Mouse (Mus musculus): ENCODE measurements around the gene Nfe2l2.
"Not testable (repeated sequence)": the region's sequence is repeated elsewhere in the genome, so short reads cannot be mapped to it uniquely, and the experiment has no call there.

Gene Nfe2l2

GRCm38 (mm10) chr2:75643950-75644349 is 60.5 kb downstream of the Nfe2l2 start:
- no peak for DNase-seq (ENCODE audit: low read depth)

GRCm38 (mm10) chr2:75642795-75643550 is 61.5 kb downstream of the Nfe2l2 start:
- no peak for DNase-seq (ENCODE audit: low read depth)

GRCm38 (mm10) chr2:75642312-75642711 is 62.1 kb downstream of the Nfe2l2 start:
- DNase-seq (ENCODE audit: low read depth): not testable (repeated sequence)

- DNase-seq (ENCODE audit: low read depth): not testable (repeated sequence)
Observed at GRCm38 (mm10) chr2:75639535-75639934, 64.9 kb downstream of the Nfe2l2 start.

GRCm38 (mm10) chr2:75637822-75638221 is 66.6 kb downstream of the Nfe2l2 start:
- DNase-seq (ENCODE audit: low read depth): peak; percentile 54

- DNase-seq (ENCODE audit: low read depth): peak; percentile 35
Observed at GRCm38 (mm10) chr2:75637361-75637760, 67.1 kb downstream of the Nfe2l2 start.

- not testable (repeated sequence) for DNase-seq (ENCODE audit: low read depth)
Observed at GRCm38 (mm10) chr2:75637055-75637304, 67.5 kb downstream of the Nfe2l2 start.

GRCm38 (mm10) chr2:75636261-75637054 is 68.0 kb downstream of the Nfe2l2 start:
- DNase-seq (ENCODE audit: low read depth): peak; percentile 85

- not testable (repeated sequence) for DNase-seq (ENCODE audit: low read depth)
Observed at GRCm38 (mm10) chr2:75634431-75634830, 70.0 kb downstream of the Nfe2l2 start.

- DNase-seq (ENCODE audit: low read depth): no peak
Observed at GRCm38 (mm10) chr2:75633784-75634183, 70.7 kb downstream of the Nfe2l2 start.

- DNase-seq (ENCODE audit: low read depth): no peak
Observed at GRCm38 (mm10) chr2:75633381-75633780, 71.1 kb downstream of the Nfe2l2 start.

GRCm38 (mm10) chr2:75632721-75633181 is 71.7 kb downstream of the Nfe2l2 start:
- no peak for DNase-seq (ENCODE audit: low read depth)

GRCm38 (mm10) chr2:75632043-75632442 is 72.4 kb downstream of the Nfe2l2 start:
- DNase-seq (ENCODE audit: low read depth): no peak

- no peak for DNase-seq (ENCODE audit: low read depth)
Observed at GRCm38 (mm10) chr2:75631421-75631820, 73.0 kb downstream of the Nfe2l2 start.

GRCm38 (mm10) chr2:75628487-75628886 is 76.0 kb downstream of the Nfe2l2 start:
- DNase-seq (ENCODE audit: low read depth): no peak

GRCm38 (mm10) chr2:75626597-75627440 is 77.6 kb downstream of the Nfe2l2 start:
- no peak for DNase-seq (ENCODE audit: low read depth)
